Mouse (Mus musculus): Measurements from ENCODE around the gene Tmem115.
A peak's percentile ranks its signal among the peaks of the same experiment; 100 is the strongest.
"Not testable (repeated sequence)": the region's sequence is repeated elsewhere in the genome, so short reads cannot be mapped to it uniquely, and the experiment has no call there.

Tmem115 gene

DNA sequence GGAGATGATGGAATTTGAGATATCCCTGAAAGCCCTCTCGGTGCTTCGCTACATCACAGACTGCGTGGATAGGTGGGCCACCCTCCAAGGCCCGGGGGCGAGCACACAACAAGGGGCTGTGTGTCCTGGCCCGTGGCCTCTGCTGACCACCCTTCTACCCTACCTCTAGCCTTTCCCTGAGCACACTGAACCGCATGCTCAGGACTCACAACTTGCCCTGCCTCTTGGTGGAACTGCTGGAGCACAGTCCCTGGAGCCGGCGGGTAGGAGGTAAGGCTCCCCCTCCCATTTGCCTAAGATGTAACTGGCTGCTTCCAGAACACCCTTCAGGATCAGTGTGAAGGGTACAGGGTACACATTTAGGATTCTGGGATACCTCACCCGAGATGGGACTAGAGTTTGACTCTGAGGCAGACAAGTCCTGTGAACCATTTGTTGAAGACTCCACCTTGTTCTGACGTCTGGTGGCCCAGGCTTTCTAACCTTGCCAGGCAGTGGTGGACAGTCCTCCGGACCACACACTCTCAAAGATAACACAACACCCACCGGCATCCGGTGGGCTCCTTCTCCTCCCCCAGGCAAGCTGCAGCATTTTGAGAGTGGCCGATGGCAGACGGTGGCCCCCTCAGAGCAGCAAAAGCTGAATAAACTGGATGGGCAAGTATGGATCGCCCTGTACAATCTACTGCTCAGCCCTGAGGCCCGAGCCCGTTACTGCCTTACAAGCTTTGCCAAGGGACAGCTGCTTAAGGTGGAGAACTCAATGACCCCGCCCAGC is 15.7 kb downstream of the Tmem115 start:
- DNase-seq (ENCODE audit: extremely low read depth, insufficient read length, low spot score): no peak

DNA sequence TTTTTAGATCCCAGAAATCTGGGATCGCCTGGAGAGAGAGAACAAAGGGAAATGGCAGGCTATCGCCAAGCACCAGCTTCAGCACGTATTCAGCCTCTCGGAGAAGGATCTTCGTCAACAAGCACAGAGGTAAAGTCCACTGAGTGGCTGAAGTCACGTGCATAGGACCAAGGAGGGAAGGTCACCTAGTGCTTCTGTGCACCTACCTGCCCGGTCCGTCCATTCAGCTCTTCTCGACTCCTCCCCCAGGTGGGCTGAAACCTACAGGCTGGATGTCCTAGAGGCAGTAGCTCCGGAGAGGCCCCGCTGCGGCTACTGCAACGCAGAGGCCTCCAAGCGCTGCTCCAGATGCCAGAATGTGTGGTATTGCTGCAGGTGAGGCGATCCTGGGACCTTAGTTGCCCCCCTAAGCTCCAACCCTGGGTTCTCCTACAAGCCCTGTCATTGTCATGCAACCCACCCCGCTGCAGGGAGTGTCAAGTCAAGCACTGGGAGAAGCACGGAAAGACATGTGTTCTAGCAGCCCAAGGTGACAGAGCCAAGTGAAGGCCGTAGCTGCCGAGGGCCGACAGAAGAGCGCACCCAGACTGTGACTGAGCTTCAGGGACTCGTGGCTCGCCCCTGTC is 16.9 kb downstream of the Tmem115 start:
- no peak for DNase-seq (ENCODE audit: extremely low read depth, insufficient read length, low spot score)

DNA sequence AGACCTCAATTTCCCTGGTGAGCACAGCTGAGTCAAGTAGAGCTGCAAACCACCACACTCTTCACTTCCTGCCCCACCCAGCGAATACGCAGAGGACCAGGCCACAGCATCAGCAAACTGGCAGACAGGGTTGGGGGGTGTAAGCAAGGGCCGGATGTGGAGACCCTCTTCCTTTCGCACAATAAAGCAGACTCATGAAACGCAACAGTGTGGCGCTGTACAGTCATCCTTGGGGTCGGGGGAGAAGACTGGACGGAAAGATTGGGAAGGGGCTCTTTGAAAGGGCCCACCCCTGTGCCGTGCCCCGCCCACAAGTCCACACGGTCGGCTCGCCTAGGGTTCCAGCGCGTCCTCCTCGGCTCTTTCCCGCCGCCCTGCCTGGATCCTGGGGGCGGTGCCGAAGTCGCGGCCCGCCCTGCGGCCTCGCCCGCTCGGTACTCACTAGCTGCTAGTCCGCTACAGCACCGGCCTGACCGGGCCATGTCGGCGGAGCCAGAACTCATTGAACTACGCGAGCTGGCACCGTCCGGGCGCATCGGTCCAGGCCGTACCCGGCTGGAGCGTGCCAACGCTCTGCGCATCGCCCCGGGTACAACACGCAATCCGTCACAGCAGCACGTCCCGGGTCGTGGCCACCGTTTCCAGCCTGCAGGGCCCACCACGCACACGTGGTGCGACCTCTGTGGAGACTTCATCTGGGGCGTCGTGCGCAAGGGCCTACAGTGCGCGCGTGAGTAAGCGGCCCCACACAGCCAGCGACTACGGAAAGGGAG is 17.6 kb downstream of the Tmem115 start, which contains the start of gene Rassf1:
Gene Rassf1, plus strand, starts transcription at position 439 of the 773 bp plus-strand sequence.
- peak; percentile 93 for DNase-seq (ENCODE audit: extremely low read depth, insufficient read length, low spot score)

DNA sequence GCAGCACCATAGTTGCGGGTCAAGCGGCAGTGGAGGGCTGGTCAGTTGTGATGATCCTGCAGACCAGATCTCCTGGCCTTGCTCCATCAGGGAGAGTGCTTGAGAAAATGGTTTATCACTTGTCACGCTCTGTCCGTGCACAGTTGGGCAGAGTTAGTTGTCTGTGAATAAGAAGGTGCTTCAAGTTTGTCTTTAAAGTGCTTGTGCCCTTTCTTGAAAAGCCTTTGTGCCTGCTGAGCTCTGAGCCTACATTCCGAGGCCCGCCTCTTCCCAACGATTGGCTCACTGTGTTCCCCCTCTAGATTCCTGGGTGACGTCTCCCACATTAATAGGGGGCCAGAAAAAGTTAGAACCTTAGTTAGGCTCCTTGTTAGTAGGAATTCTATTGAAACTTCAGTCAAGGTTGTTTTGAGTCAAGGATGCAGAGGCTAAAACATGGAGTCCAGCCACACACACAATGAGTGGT is 18.2 kb downstream of the Tmem115 start:
- DNase-seq (ENCODE audit: extremely low read depth, insufficient read length, low spot score): no peak

DNA sequence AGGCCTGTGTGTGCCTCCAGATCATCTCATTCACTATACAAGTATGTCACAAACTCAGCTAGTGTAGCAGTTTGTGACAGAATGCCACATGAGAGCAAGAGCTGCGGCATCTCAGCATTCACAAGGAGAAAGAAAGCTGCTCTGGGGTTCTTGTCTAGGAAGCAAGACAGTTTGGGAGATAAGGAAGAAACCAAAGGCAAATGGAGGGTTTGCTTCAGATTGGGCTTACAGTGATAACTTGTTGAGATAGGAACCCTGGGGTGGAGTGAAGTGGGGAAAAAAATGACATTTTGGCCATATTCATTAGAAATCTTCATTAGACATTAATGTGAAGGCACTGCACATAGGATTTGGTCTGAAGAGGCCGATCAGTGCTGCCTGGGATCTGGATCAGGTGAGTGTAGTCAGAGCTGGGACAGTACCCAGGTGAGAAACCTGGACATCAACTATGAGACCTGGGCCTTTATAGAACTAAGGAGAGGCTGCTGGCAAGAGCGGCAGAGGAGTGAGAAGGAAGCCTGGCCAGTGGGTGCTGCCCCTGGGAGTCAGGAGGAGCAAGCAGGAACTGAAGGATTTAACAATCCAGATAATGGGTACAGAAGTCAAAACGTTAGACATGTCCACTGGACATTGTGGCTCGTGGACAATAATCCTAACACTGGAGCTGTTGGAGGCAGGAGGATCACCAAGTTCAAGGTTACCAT is 19.1 kb downstream of the Tmem115 start:
- no peak for DNase-seq (ENCODE audit: extremely low read depth, insufficient read length, low spot score)

DNA sequence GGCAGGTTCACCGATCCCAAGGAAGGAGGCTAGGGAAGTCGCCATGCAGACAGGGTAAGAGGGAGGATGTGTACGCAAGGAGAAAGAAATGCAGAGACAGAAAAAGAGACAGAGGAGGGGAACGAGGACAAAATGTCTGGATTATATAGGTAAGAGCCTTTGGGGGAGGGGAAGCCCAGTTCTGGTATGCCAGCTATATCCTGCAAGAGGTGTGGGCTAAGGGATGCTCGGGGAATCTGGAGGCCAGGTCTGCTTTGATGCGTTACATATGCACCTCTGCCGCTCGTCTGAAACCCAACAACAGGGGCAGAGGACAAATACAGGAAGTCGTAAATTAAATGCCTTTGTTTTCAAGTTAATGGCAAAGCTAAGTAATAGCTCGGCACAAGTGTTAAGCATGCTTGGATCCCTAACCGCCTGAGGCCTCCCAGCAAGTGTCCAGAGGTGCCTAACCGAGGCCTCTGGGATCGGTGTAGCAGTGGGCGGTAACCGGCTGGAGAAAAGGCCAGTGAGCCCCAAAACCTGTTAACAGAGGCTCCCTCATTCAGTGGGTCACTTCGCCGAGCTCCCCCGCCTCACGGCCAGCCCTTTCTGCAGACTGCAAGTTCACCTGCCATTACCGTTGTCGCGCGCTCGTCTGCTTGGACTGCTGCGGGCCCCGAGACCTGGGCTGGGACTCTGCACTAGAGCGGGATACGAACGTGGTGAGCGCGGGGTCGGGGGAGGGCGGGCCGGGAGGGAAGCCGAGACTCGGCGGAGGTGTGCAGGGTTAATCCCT is 20.0 kb downstream of the Tmem115 start:
- DNase-seq (ENCODE audit: extremely low read depth, insufficient read length, low spot score): no peak

DNA sequence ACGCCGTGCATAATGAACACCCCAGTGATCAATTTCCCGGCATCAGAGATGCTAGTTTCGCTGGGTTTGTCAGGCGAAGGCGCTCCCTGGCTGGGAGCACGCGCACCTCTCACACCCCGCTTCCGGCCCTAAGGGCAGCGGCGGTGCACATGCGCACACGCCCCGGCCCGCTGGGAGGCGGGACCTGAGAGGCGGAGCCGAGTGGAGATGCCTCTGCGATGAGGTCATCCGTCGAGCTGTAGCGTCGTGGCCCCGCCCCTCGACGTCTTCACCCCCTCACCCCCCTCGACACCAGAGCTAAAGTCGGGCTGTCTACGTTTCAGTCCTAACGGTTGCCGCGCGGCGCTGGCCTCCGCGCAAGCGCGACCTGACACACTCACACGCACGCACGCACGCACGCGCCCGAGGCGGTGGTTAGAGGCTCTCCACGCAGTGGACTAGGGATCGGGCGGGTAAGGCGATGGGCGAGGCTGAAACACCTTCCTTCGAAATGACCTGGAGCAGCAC is 20.6 kb downstream of the Tmem115 start:
- DNase-seq (ENCODE audit: extremely low read depth, insufficient read length, low spot score): peak; percentile 100

DNA sequence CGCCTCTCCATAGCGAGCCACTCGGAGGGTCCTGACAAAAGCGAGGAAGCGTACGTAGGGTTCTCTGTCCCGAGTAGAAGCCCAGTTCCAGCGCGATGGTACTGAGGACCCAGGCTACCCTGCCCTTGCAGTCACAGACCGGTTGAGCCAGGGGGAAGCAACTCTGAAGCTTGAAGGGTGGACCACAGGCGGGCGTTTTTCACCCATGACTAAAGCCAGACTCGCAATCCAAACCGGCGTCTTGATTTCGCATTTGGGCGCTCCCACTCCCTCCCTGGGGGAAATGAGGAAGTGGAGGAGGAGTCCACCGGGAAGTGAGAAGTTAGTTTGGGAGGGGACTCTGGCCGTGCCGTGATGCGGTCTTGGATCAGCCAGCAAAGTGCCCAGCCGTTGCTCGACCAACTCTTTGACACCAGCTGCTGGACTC is 21.3 kb downstream of the Tmem115 start:
- no peak for DNase-seq (ENCODE audit: extremely low read depth, insufficient read length, low spot score)

DNA sequence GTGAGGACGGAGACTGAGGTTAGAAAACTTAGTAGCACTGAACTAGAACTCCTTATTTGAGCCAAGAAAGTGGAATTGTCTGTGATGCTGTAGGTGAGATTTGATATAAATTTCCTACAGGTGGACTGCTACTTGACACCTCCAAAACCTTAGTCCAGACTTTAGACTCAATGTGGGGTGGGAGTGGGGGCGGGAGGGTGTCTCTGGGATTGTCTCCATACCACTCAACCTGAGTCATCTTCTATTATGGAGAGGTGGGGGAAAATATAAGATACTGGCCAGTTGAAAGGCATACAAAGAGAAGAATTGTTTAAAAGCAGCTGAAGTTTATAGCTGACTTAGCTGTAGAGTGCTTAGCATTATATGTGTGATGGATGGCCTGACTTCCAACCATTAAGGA is 22.0 kb downstream of the Tmem115 start:
- no peak for DNase-seq (ENCODE audit: extremely low read depth, insufficient read length, low spot score)

DNA sequence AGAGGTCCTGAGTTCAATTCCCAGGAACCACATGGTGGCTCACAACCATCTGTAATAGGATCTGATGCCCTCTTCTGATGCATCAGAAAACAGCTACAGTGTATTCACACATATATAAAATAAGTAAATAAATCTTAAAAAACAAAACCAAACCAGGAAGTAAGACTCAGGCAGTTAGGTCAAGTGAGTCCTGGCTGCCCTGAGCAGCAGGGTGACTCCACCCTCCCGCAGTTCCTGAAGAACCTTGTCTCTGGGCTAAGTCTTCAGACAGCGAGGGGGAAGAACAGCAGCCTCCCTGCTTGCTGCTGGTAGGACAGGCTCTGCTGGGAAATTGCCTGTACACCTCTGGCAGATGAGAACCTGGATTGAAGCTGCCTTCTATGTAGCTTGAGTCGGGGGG is 22.6 kb downstream of the Tmem115 start:
- no peak for DNase-seq (ENCODE audit: extremely low read depth, insufficient read length, low spot score)

DNA sequence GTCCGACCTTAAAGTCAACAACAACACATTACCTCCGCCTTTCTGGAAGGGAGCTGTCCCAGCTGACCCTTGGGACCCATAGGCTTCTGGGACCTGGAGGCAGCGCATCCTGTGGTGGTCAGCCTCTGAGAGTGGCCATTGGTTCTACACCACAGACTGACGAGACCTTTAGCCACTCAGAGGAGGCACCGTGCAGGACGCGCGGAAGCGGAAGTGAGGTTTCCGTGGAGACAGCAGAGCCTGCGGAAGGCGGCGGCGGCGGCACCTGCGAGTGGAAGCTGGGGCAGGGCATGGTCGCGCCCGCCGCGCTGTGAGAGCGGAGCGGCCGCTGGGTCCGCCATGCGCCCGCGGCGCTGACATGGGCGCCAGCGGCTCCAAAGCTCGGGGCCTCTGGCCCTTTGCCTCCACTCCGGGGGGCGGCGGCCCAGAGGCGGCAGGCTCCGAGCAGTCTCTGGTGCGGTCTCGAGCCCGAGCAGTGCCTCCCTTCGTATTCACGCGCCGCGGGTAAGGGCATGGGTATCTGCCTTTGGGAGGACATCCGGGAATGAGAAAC is 29.4 kb downstream of the Tmem115 start, which contains the start of gene Tusc2:
Gene Tusc2, plus strand, starts transcription at position 227 of the 553 bp plus-strand sequence.
- DNase-seq (ENCODE audit: extremely low read depth, insufficient read length, low spot score): peak; percentile 84

DNA sequence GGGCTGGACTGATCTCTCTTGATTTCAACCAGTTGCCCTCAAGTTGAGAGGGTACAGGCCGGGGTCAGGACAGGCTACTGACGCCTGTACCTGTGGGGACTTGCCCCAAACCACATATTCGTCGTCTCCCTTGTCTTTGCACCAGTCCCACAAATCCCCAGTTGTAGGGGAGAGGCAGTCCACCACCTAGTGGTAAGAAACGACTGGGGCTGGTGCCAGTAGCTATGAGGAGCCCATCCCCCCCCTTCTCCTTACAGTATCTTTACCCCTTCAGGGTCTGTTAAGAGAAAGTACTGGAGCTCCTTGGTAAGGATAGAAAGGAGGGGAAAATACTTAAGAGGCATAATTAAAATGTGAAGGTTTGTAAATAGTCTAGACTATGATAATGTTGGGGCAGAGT is 31.8 kb downstream of the Tmem115 start:
- DNase-seq (ENCODE audit: extremely low read depth, insufficient read length, low spot score): not testable (repeated sequence)

DNA sequence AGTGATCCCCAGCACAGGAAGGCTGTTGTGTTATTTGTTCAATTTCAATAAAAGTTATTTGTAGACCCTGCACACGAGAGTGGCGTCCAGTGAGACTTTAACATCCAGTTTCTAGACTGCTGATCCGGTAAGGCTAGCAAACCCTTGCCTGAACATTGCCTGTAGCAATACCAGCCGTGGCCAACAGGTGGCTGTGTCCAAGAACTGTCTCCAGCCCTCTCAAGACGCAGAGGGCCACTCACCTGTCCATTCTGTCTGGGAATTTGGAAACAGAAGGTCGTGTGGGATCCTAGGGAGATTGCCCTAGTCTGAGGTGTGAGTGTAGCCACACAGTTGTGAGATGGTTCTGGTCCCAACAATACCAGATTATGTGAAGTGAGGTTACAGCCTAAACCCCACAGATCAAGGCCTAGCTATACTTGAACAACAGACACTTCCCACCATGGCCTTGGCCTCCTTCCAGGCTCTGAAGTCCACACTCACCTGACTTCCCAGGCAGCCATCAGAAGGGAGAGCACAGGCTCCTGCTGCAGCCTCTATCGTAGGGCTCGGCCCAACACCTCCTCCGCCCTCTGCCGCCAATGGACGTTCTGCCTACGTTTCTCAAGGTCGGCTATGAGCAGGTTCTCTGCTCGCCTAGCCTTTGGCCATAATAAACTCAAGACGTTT is 32.4 kb downstream of the Tmem115 start:
- no peak for DNase-seq (ENCODE audit: extremely low read depth, insufficient read length, low spot score)

DNA sequence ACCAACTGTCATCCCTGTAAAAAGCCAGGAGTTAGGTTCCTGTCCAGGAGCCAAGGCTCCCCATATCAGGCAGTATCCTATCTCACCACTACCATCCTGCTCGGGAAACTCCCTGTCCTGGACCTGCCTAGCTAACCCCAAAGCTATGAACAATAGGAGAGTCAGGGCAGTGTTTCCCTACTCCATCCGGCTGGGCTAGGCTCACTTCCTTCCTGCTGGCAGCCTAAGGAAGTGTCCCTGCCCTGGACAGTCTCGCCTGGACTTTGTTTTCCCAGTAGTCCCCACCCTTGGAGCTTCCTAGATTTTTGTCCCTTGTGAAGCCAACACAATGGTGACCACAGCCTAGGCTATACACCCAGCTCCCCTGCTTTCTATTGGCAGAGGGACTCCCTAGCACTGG is 33.1 kb downstream of the Tmem115 start:
- DNase-seq (ENCODE audit: extremely low read depth, insufficient read length, low spot score): no peak

DNA sequence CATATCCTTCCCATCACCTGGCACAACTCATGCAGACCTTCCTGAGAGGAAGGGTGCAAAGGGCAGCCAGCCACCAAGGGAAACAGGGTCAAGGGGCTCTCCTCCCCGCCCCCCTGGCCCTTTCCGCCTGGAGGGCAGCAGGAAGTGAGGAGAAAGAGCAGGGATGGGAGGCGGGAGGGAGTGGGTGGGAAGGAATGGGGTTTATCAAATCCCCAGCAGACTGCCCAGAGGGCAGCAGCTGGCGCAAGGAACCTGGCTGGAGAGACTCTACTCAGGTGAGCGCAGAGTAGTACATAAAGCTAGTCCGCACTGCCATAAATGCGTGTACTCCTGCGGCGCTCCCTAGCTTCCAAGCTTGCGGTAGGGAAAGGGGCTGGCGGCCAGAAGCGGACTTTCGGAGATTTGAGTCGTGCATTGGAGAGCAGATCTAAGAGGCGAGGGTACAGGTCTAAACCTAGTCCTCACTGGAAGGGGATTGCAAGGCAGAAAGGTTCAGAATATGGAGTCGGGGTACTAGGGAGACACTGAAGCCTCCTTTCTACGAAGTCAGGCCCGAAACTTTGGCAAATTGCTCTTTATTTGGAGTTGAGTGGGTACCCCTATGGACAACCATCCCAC is 34.1 kb downstream of the Tmem115 start, which contains the start of gene Hyal2:
Gene Hyal2, plus strand, starts transcription at position 244 of the 618 bp plus-strand sequence.
- no peak for DNase-seq (ENCODE audit: extremely low read depth, insufficient read length, low spot score)

DNA sequence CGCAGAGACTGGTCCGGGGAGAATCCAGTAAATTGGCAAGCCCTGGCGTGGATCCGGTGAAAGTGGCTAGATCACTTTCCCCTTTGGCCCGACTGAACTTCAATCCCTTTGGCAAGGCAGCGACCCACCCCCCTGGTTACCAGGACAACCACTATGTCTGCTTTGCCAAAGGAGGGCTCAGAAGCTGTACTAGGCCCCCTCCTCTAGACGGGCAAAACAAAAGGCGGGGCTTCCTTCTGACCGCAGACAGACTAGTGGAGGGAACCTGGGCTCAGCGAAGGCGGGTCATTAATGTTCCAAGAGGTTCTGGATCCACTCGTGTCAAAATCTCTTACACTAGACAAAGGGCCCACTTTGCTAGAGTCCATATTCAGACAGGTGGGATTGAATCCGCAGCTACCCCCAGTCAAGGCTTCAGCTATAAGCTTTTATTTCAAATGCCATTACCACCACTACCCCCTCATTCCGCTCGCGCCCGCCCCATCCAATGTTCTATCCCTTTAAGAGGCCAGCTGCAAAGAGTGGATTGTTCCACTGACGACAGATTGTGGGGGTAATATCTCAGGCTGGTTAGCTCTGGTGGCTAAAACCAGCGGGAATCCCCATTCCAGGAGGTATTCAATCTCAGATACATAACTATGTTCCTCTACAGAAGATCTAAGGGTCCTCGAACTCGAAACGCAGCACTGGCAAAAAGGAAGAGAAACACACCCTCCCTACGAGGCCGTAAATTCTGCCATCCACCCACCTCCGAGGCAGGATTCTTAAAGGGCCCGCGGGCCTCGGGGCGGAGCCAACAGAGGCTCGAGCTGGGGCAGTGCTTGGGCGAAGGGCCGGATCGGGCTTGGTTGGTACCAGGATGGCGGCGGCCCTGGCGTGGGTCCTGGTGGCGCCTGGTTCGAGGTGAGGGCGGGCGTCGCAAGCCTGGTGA is 34.9 kb downstream of the Tmem115 start:
- DNase-seq (ENCODE audit: extremely low read depth, insufficient read length, low spot score): peak; percentile 82

DNA sequence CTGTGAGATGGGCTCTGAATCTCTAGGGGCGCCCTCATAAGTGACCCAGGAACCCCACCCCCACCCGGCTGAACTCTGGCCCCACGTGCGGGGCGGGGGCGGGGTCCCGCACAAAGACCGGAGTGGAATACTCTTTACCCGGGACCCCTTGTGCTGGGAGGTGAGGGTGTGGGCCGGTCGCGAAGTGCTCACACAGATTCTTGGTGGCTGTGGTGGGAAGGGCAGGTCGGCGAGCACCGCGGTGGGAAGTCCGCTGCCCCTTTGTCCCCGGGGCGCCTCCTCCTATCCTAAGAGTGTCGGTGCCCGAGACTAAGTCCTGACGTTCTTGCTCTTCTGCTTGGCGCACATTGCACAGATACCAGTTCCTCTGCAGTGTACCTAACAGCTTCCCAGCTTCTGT is 35.5 kb downstream of the Tmem115 start:
- no peak for DNase-seq (ENCODE audit: extremely low read depth, insufficient read length, low spot score)

Measured in 3134 (cell line).